Mouse (Mus musculus) lung, postnatal 0 days (tissue): Measurements from ENCODE around the gene Rhbdd1. TPM values are rescaled to one million over a fixed set of nuclear protein-coding genes. Genes with fewer than 3 reads are reported as not detected.

ENCODE experiments used
- ATAC-seq: fragments of 200-750 bp; cut with Nextera tagmentation; 2 replicates; pipeline ENCODE4 v1.8.0; 2017; ENCODE audit warnings: moderate library complexity
- DNase-seq: peaks from one replicate; pipeline ENCODE4 v3.0.0-alpha.2; 2016; ENCODE audit warnings: low spot score
- H3K27ac ChIP-seq: fragments of 300-500 bp; sonication (generic); 2 replicates; pipeline ENCODE4 v1.5.1; 2014; ENCODE audit warnings: antibody characterized with exemption, mild to moderate bottlenecking, low read length, mixed read lengths
- H3K27me3 ChIP-seq: fragments of 300-500 bp; sonication (generic); replicated peaks from 2 replicates; pipeline ENCODE4 v1.6.1; 2014; ENCODE audit warnings: low read length, mixed read lengths; ENCODE audit not compliant: insufficient read depth
- H3K36me3 ChIP-seq: fragments of 300-500 bp; sonication (generic); 2 replicates; pipeline ENCODE4 v1.6.1; 2014; ENCODE audit warnings: low read length, mixed read lengths; ENCODE audit not compliant: insufficient read depth
- H3K4me1 ChIP-seq: fragments of 300-500 bp; sonication (generic); 2 replicates; pipeline ENCODE4 v1.6.1; 2014; ENCODE audit warnings: antibody characterized with exemption, low read depth, low read length, mixed read lengths; ENCODE audit not compliant: insufficient read depth
- H3K4me2 ChIP-seq: fragments of 300-500 bp; sonication (generic); replicated peaks from 2 replicates; pipeline ENCODE4 v1.6.1; 2014; ENCODE audit warnings: low read depth, mild to moderate bottlenecking, low read length, moderate library complexity, mixed read lengths
- H3K4me3 ChIP-seq: fragments of 300-500 bp; sonication (generic); 2 replicates; pipeline ENCODE4 v1.5.1; 2014; ENCODE audit warnings: low read depth, low read length
- H3K9ac ChIP-seq: fragments of 300-500 bp; sonication (generic); replicated peaks from 2 replicates; pipeline ENCODE4 v1.6.1; 2014; ENCODE audit warnings: low read depth, mild to moderate bottlenecking
- H3K9me3 ChIP-seq: fragments of 300-500 bp; sonication (generic); 2 replicates; pipeline ENCODE4 v1.6.1; 2016; ENCODE audit warnings: low read length, mixed read lengths
- CTCF ChIP-seq: IDR thresholded peaks from 2 replicates; pipeline ENCODE4 v1.5.1; 2016; ENCODE audit warnings: antibody characterized with exemption, mild to moderate bottlenecking
- EP300 ChIP-seq: IDR thresholded peaks from 2 replicates; pipeline ENCODE4 v1.6.1; 2016; ENCODE audit warnings: antibody characterized with exemption, mild to moderate bottlenecking, control low read depth
- WGBS: fragments of 180-500 bp; shearing (Covaris S2); extraction: QIAGEN DNeasy Blood & Tissue Kit; methylation state at CpG from one replicate; pipeline ENCODE4 v1.1.7; 2014; 5-methylcytosine and 5-hydroxymethylcytosine counted together
- polyA plus RNA-seq: library from polyadenylated mRNA; unstranded; fragments of >200 nt; fragmentation: Nextera tagmentation; extraction: Ambion mirVana; gene quantifications from 2 replicates; pipeline ENCODE4 v1.2.1, GENCODE M21; 2015

The Rhbdd1 gene
- polyA plus RNA-seq, 1 experiment from 2014 or later, result 7.8 TPM

DNA sequence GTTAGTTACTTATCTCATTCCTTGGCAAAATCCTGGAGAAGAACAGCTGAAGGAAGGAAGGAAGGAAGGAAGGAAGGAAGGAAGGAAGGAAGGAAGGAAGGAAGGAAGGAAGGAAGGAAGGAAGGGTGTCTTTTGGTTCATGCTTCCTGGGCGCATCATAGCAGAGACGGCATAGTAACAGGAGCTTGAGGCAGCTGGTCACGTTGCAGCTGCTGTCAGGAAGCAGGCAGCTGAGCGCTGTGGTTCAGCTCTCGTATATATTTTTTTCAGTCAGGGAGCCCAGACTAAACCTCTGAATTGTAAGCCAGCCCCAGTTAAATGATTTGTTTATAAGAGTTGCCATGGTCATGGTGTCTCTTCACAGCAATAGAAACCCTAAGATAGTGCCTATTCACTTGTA is 9.9 kb downstream of the Rhbdd1 start:
- ATAC-seq (no peak), DNase-seq (no peak)
- no peaks in the 10 kb centered on the region for H3K4me1 ChIP-seq
- no peak overlapping the region for H3K4me3 ChIP-seq
- H3K27me3 ChIP-seq, result no peaks in the 10 kb centered on the region
- no peaks in the 10 kb centered on the region for H3K36me3 ChIP-seq
- H3K9me3 ChIP-seq, result no peaks in the 10 kb centered on the region
- TF ChIP-seq CTCF, result no peak
- TF ChIP-seq EP300, result no peak
- H3K27ac ChIP-seq, result no peak overlapping the region
- no peak overlapping the region for H3K4me2 ChIP-seq
- no peak overlapping the region for H3K9ac ChIP-seq
- 72% methylated on average over 5 of the region's 5 CpGs for WGBS

DNA sequence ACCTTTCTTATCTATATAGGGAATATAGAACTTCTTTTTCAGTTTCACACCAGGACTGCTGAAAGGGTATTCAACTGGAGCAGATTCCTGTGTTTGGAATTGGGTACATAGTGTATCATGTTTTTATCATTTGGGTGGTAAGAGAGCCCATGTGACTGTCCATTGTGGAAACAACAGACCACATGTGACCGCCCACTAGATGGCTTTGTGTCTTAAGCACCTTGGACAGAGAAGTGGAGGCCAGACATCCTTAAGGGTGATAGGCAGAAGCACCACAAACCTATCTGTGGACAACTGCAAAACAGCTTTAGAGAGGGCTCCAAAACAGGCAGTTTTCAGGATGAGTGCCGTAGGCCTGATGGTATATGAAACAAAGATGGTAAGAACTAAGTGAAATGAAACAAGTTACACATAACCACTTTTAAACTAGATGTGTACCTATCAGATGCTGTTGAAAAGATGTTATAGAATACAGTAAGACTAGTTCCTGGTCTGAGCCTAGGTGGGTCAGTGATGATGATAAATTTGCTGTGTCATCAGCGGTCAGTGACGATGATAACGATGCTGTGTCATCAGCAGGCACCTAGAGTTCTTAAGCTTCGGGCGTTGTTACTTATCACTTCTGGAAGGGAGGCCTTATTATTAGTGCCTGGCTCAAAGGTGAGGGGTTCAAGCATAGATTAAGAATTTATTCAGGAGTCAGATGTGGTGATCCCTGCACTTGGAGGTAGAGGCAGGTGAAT is 12.0 kb downstream of the Rhbdd1 start:
- no peak for TF ChIP-seq CTCF
- TF ChIP-seq EP300, result no peak
- ATAC-seq, result no peak
- no peaks in the 10 kb centered on the region for H3K36me3 ChIP-seq

DNA sequence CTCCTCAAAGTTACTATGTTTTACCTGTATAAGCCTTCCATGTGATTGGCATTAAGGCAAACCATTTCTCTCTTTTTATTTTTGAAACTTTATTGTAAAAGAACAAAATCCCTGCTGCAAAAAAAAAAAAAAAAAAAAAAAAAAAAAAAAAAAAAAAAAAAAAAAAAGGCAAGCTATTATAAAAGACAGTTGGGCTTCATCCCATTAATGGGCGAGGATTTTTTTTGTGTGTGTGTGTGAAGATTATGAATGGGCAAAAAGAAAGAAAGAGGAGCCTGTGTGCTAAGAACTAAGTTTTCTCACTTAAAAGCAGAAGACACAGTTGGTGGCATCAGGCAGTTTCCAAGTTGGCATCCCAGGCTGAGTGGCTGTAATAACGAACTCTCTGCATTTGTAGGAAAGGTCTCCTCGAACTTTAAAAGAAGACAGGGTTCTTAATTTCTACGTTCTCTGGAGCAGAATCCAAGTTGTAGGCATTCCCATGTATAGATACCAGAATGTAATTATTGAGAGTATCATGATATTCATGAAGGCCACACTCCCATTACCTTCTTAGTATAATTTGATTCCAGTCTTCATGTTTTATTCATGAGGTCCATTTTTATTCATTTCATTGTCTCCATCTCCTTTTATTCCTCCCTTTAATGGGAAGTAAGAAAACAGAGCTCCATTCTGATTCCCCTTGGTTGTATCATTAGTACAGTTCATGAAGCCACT is 13.1 kb downstream of the Rhbdd1 start:
- DNase-seq (no peak), ATAC-seq (no peak)
- Histone ChIP-seq H3K9ac (no peak overlapping the region), H3K4me3 (no peak overlapping the region), H3K36me3 (no peaks in the 10 kb centered on the region), H3K4me1 (no peaks in the 10 kb centered on the region), H3K9me3 (no peaks in the 10 kb centered on the region), H3K27me3 (no peaks in the 10 kb centered on the region), H3K4me2 (no peak overlapping the region), H3K27ac (no peak overlapping the region)
- 86% methylated on average over 4 of the region's 4 CpGs for WGBS
- TF ChIP-seq EP300 (no peak), CTCF (no peak)

More for the DNA sequence above, 12.0 kb downstream of the Rhbdd1 start:
- Histone ChIP-seq H3K4me3 (no peak overlapping the region), H3K27me3 (no peaks in the 10 kb centered on the region), H3K9ac (no peak overlapping the region), H3K9me3 (no peaks in the 10 kb centered on the region), H3K27ac (no peak overlapping the region), H3K4me1 (no peaks in the 10 kb centered on the region), H3K4me2 (no peak overlapping the region)
- no peak for DNase-seq
- 88% methylated on average over 7 of the region's 7 CpGs for WGBS

DNA sequence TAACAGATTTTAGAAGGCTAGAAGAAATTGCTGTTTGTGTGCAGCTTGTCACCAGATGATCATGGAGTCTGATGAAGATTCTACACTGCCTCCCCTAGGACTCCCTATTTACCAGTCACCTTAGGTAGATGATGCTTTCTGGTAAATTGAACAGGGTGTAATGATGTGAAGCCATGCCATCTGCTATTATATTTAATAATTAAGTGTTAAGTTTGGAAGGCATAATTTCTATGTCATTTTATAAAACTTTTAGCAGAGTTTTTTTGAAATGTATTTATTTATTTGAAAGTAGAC is 13.6 kb downstream of the Rhbdd1 start:
- Histone ChIP-seq H3K4me2 (no peak overlapping the region), H3K4me3 (no peak overlapping the region), H3K27ac (no peak overlapping the region), H3K36me3 (no peaks in the 10 kb centered on the region), H3K4me1 (no peaks in the 10 kb centered on the region), H3K9ac (no peak overlapping the region), H3K27me3 (no peaks in the 10 kb centered on the region), H3K9me3 (no peaks in the 10 kb centered on the region)
- TF ChIP-seq CTCF, result no peak
- no peak for TF ChIP-seq EP300
- no peak for DNase-seq
- no peak for ATAC-seq

DNA sequence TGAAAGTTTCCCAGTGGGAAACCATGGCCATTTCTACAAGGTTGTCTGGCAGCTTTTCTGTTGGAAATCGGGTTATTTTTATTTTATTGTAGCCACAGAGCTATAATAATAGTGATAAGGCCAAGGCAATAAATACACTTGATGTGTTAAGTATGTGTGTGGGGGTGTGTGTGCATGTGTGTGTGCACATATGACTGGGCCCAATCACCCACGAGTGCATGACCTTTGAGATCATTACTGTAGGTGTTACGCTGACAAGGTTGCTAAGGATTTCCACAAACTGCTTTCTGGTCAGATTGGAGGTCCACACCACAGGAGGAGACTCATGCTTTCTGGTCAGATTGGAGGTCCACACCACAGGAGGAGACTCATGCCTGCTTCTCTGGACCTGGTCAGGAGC is 18.3 kb downstream of the Rhbdd1 start:
- H3K9me3 ChIP-seq, result no peaks in the 10 kb centered on the region
- H3K27me3 ChIP-seq, result no peaks in the 10 kb centered on the region
- H3K4me1 ChIP-seq, result no peaks in the 10 kb centered on the region
- H3K4me3 ChIP-seq, result no peak overlapping the region
- no peak overlapping the region for H3K27ac ChIP-seq
- DNase-seq (no peak), ATAC-seq (no peak)
- H3K4me2 ChIP-seq, result no peak overlapping the region
- no peak overlapping the region for H3K9ac ChIP-seq
- TF ChIP-seq CTCF (no peak), EP300 (no peak)
- no peaks in the 10 kb centered on the region for H3K36me3 ChIP-seq
- 86% methylated on average over 3 of the region's 3 CpGs for WGBS

DNA sequence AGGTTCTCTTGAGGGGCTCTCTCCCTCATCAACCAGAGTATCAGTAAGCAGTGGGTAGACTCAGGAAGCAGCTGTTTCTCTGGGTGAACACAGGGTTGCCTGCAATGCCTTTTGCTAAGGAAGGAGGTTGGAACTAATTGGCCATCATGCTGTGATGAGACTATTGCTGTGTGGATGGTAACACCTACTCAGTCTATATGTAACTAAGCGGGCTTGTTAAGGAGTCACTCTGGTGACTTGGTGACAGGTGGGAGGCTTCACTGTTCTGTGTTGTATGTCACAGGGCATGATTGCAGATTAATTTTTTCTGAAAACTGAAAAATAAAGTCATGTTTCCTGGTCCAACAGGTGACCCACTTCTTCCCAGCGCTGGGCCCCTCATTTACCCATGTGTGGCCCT is 36.8 kb downstream of the Rhbdd1 start:
- H3K4me2 ChIP-seq, result no peak overlapping the region

More for the DNA sequence above, 36.8 kb downstream of the Rhbdd1 start:
- 76% methylated on average over 2 of the region's 2 CpGs for WGBS
- DNase-seq (no peak), ATAC-seq (no peak)
- Histone ChIP-seq H3K27me3 (no peaks in the 10 kb centered on the region), H3K4me3 (no peak overlapping the region), H3K36me3 (no peaks in the 10 kb centered on the region), H3K9ac (no peak overlapping the region), H3K27ac (no peak overlapping the region), H3K4me1 (no peaks in the 10 kb centered on the region), H3K9me3 (no peaks in the 10 kb centered on the region)
- TF ChIP-seq CTCF (no peak), EP300 (no peak)
